Mouse (Mus musculus) ES-Bruce4 (cell line): ENCODE measurements at regions not wholly inside any gene's neighbourhood (a gene's known extent, or its start where the extent isn't known, plus 50 kb on each side); places are given as distances from the start of the nearest gene placed in this dataset.

ENCODE experiments used
- H3K27ac ChIP-seq: 2 replicates; pipeline ENCODE4 v1.5.1; 2012; ENCODE audit warnings: low read length, inconsistent platforms; ENCODE audit not compliant: insufficient read depth
- H3K27me3 ChIP-seq: 2 replicates; pipeline ENCODE4 v1.6.1; 2012; ENCODE audit warnings: mild to moderate bottlenecking, low read length, inconsistent platforms; ENCODE audit not compliant: control insufficient read depth, poor library complexity, insufficient read depth, severe bottlenecking
- H3K36me3 ChIP-seq: 2 replicates; pipeline ENCODE4 v1.6.1; 2012; ENCODE audit warnings: inconsistent platforms, mild to moderate bottlenecking, low read length, moderate library complexity; ENCODE audit not compliant: control insufficient read depth, poor library complexity, insufficient read depth, severe bottlenecking
- H3K4me1 ChIP-seq: one replicate; pipeline ENCODE4 v1.8.1; 2011; ENCODE audit warnings: low read length; ENCODE audit not compliant: control insufficient read depth, insufficient read depth
- H3K4me3 ChIP-seq: 2 replicates; pipeline ENCODE4 v1.5.1; 2011; ENCODE audit warnings: low read depth, mild to moderate bottlenecking, low read length
- H3K9ac ChIP-seq: 2 replicates; pipeline ENCODE4 v1.6.1; 2012; ENCODE audit warnings: low read depth, mild to moderate bottlenecking, inconsistent platforms; ENCODE audit not compliant: poor library complexity, severe bottlenecking
- H3K9me3 ChIP-seq: replicated peaks from 2 replicates; pipeline ENCODE4 v1.6.1; 2012; ENCODE audit warnings: mild to moderate bottlenecking, low read length, inconsistent platforms; ENCODE audit not compliant: control insufficient read depth, poor library complexity, insufficient read depth, severe bottlenecking
- CTCF ChIP-seq: IDR thresholded peaks from one replicate; pipeline ENCODE4 v1.8.1; 2011; ENCODE audit warnings: low read depth, low read length
- EP300 ChIP-seq: IDR thresholded peaks from 2 replicates; pipeline ENCODE4 v1.6.1; 2011; ENCODE audit warnings: low read depth, low read length; ENCODE audit not compliant: insufficient read depth
- POLR2A ChIP-seq: IDR thresholded peaks from one replicate; pipeline ENCODE4 v1.8.1; 2011; ENCODE audit warnings: low read length; ENCODE audit not compliant: insufficient read depth

GRCm38 (mm10) chr4:9218380-9218779 is 979.5 kb upstream of the Car8 start:
- Histone ChIP-seq H3K27ac (no peak overlapping the region), H3K4me1 (no peaks in the 10 kb centered on the region)
- TF ChIP-seq POLR2A, result no peak
- TF ChIP-seq CTCF, result no peak
- no peak for TF ChIP-seq EP300

GRCm38 (mm10) chr4:9208606-9209005 is 969.8 kb upstream of the Car8 start:
- no peaks in the 10 kb centered on the region for H3K4me1 ChIP-seq
- no peak overlapping the region for H3K4me3 ChIP-seq
- TF ChIP-seq POLR2A, result no peak
- no peak for TF ChIP-seq EP300
- TF ChIP-seq CTCF, result no peak
- no peak overlapping the region for H3K27ac ChIP-seq
- H3K36me3 ChIP-seq, result no peaks in the 10 kb centered on the region
- no peaks in the 10 kb centered on the region for H3K9me3 ChIP-seq
- no peak overlapping the region for H3K9ac ChIP-seq
- H3K27me3 ChIP-seq, result no peaks in the 10 kb centered on the region

More at GRCm38 (mm10) chr4:9218380-9218779, 979.5 kb upstream of the Car8 start:
- no peak overlapping the region for H3K9ac ChIP-seq
- H3K36me3 ChIP-seq, result no peaks in the 10 kb centered on the region
- no peaks in the 10 kb centered on the region for H3K9me3 ChIP-seq
- H3K27me3 ChIP-seq, result no peaks in the 10 kb centered on the region
- H3K4me3 ChIP-seq, result no peak overlapping the region

GRCm38 (mm10) chr4:9200012-9200411 is 961.2 kb upstream of the Car8 start:
- no peaks in the 10 kb centered on the region for H3K36me3 ChIP-seq
- no peaks in the 10 kb centered on the region for H3K9me3 ChIP-seq
- TF ChIP-seq CTCF, result no peak
- TF ChIP-seq EP300, result no peak
- TF ChIP-seq POLR2A, result no peak
- no peak overlapping the region for H3K27ac ChIP-seq
- H3K4me1 ChIP-seq, result no peaks in the 10 kb centered on the region
- no peak overlapping the region for H3K4me3 ChIP-seq
- H3K27me3 ChIP-seq, result no peaks in the 10 kb centered on the region
- no peak overlapping the region for H3K9ac ChIP-seq

GRCm38 (mm10) chr4:9196435-9196834 is 957.6 kb upstream of the Car8 start:
- Histone ChIP-seq H3K4me1 (no peaks in the 10 kb centered on the region), H3K9ac (no peak overlapping the region), H3K4me3 (no peak overlapping the region), H3K27ac (no peak overlapping the region), H3K27me3 (no peaks in the 10 kb centered on the region), H3K36me3 (no peaks in the 10 kb centered on the region), H3K9me3 (no peaks in the 10 kb centered on the region)
- no peak for TF ChIP-seq CTCF
- TF ChIP-seq EP300, result no peak
- TF ChIP-seq POLR2A, result no peak

GRCm38 (mm10) chr4:9193121-9193520 is 954.3 kb upstream of the Car8 start:
- TF ChIP-seq CTCF (no peak), POLR2A (no peak), EP300 (no peak)
- Histone ChIP-seq H3K9me3 (no peaks in the 10 kb centered on the region), H3K4me1 (no peaks in the 10 kb centered on the region), H3K27ac (no peak overlapping the region), H3K9ac (no peak overlapping the region), H3K36me3 (no peaks in the 10 kb centered on the region), H3K27me3 (no peaks in the 10 kb centered on the region), H3K4me3 (no peak overlapping the region)

- Histone ChIP-seq H3K27ac (no peak overlapping the region), H3K9ac (no peak overlapping the region), H3K4me1 (peaks cover 1% of the 10 kb centered on the region)
Measured at GRCm38 (mm10) chr4:9185156-9185875, 946.5 kb upstream of the Car8 start.

More at GRCm38 (mm10) chr4:9185156-9185875, 946.5 kb upstream of the Car8 start:
- Histone ChIP-seq H3K9me3 (no peaks in the 10 kb centered on the region), H3K36me3 (no peaks in the 10 kb centered on the region), H3K27me3 (no peaks in the 10 kb centered on the region), H3K4me3 (no peak overlapping the region)
- TF ChIP-seq CTCF, result no peak
- TF ChIP-seq POLR2A, result no peak
- no peak for TF ChIP-seq EP300
